Mouse (Mus musculus) brain, adult 2 months (tissue): ENCODE data around the gene Zfhx2.

ENCODE experiments used
- DNase-seq: peaks from one replicate; pipeline ENCODE4 v3.0.0; 2011; ENCODE audit warnings: low read depth, low spot score

Gene Zfhx2

GRCm38 (mm10) chr14:55092011-55092577 is at the start of gene Zfhx2:
TSS of gene Zfhx2 (minus strand) at chr14:55092324.
- DNase-seq = peak; percentile 97

- DNase-seq = no peak
Observed at GRCm38 (mm10) chr14:55139313-55139712, 47.2 kb upstream of the Zfhx2 start.

- no peak for DNase-seq
Observed at GRCm38 (mm10) chr14:55135676-55136075, 43.6 kb upstream of the Zfhx2 start.

- DNase-seq = peak; percentile 68
Observed at GRCm38 (mm10) chr14:55126521-55126920, 34.4 kb upstream of the Zfhx2 start.

- peak; percentile 73 for DNase-seq
Observed at GRCm38 (mm10) chr14:55125711-55126110, 33.6 kb upstream of the Zfhx2 start.

- no peak for DNase-seq
Observed at GRCm38 (mm10) chr14:55122359-55122758, 30.2 kb upstream of the Zfhx2 start.

- peak; percentile 99 for DNase-seq
Observed at GRCm38 (mm10) chr14:55121947-55122346, 29.8 kb upstream of the Zfhx2 start.

GRCm38 (mm10) chr14:55119421-55120134 is 27.5 kb upstream of the Zfhx2 start:
- peak; percentile 70 for DNase-seq

GRCm38 (mm10) chr14:55118852-55119251 is 26.7 kb upstream of the Zfhx2 start:
- DNase-seq = peak; percentile 97

- DNase-seq = peak; percentile 97
Observed at GRCm38 (mm10) chr14:55116425-55117200, 24.5 kb upstream of the Zfhx2 start, which contains the start of gene Jph4. TSS of gene Jph4 (minus strand) at chr14:55116935.

- DNase-seq = peak; percentile 65
Observed at GRCm38 (mm10) chr14:55115846-55116245, 23.7 kb upstream of the Zfhx2 start.

GRCm38 (mm10) chr14:55114759-55115701 is 22.9 kb upstream of the Zfhx2 start:
- peak; percentile 92 for DNase-seq

- peak; percentile 91 for DNase-seq
Observed at GRCm38 (mm10) chr14:55113975-55114645, 22.0 kb upstream of the Zfhx2 start.

GRCm38 (mm10) chr14:55113351-55113974 is 21.3 kb upstream of the Zfhx2 start:
- peak; percentile 14 for DNase-seq

- peak; percentile 92 for DNase-seq
Observed at GRCm38 (mm10) chr14:55111720-55112119, 19.6 kb upstream of the Zfhx2 start.

- DNase-seq = peak; percentile 20
Observed at GRCm38 (mm10) chr14:55110076-55110475, 18.0 kb upstream of the Zfhx2 start.

GRCm38 (mm10) chr14:55109048-55109873 is 17.1 kb upstream of the Zfhx2 start:
- DNase-seq = peak; percentile 16

- DNase-seq = peak; percentile 99
Observed at GRCm38 (mm10) chr14:55108202-55108870, 16.2 kb upstream of the Zfhx2 start.

- no peak for DNase-seq
Observed at GRCm38 (mm10) chr14:55106990-55107389, 14.9 kb upstream of the Zfhx2 start.
